ENCODE assay signal across 17 mouse cellular contexts in genomic region chr9:107260836-107261235, GRCm38 (mm10). TPM values are rescaled to one million over a fixed set of nuclear protein-coding genes. Genes with fewer than 3 reads are reported as not detected.
DNase-seq lines count a peak whose midpoint lies in the region; ATAC-seq and TF ChIP-seq lines count a peak whose summit lies in the region.
"Had no signal": no experiment of that assay in that cellular context is flagged by ENCODE, and none has a peak within 500 bp of the region (broad histone marks: within the 10 kb centered on the region; RNA-seq: fewer than 3 reads in every experiment).

No protein-coding gene starts in this region.

- no peak overlapping the region for H3K4me3 ChIP-seq in hindbrain, postnatal 0 days (ENCODE audit: low read length)
- no peak overlapping the region for H3K4me3 ChIP-seq in hindbrain, embryonic 11.5 days (ENCODE audit: low read depth, low read length)
- H3K4me3 ChIP-seq: gastrocnemius, adult 2 months; intestine, embryonic 15.5 days; limb, embryonic 15.5 days; lung, embryonic 15.5 days; midbrain, embryonic 10.5 days had no signal

- H3K4me1 ChIP-seq in hindbrain, postnatal 0 days (ENCODE audit: insufficient read depth, low read length) = peaks cover 7% of the 10 kb centered on the region
- H3K4me1 ChIP-seq in hindbrain, embryonic 11.5 days (replicated peaks; ENCODE audit: control insufficient read depth, insufficient read depth, low read length) = no peaks in the 10 kb centered on the region
- H3K4me1 ChIP-seq: intestine, embryonic 15.5 days; lung, embryonic 15.5 days had no signal

- H3K4me2 ChIP-seq in hindbrain, postnatal 0 days (ENCODE audit: low read depth, low read length) = no peak overlapping the region
- no peak overlapping the region for H3K4me2 ChIP-seq in hindbrain, embryonic 11.5 days (replicated peaks; ENCODE audit: low read depth, low read length)
- H3K4me2 ChIP-seq: heart, embryonic 11.5 days; intestine, embryonic 15.5 days; limb, embryonic 15.5 days; lung, embryonic 15.5 days had no signal

- ATAC-seq in hindbrain, postnatal 0 days = no peak
- ATAC-seq in hindbrain, embryonic 11.5 days (ENCODE audit: low FRiP score) = no peak
- peak; percentile 64 to 85 for ATAC-seq in hematopoietic stem cell, adult 5-6 weeks (replicated peaks in 1 of 2; ENCODE audit: insufficient read depth in 1 of 2, low FRiP score in 2 of 2, low TSS enrichment in 1 of 2, low read depth in 1 of 2, poor library complexity in 2 of 2, severe bottlenecking in 2 of 2)
- ATAC-seq: intestine, embryonic 15.5 days had no signal

- H3K27ac ChIP-seq in hindbrain, postnatal 0 days = peak overlapping the region; percentile 60; the same call in 1 of the 2 replicates
- H3K27ac ChIP-seq in hindbrain, embryonic 11.5 days (ENCODE audit: low read depth, low read length) = no peak overlapping the region
- H3K27ac ChIP-seq: gastrocnemius, adult 2 months; intestine, embryonic 15.5 days; limb, embryonic 15.5 days; lung, embryonic 15.5 days; midbrain, embryonic 10.5 days had no signal

- no peaks in the 10 kb centered on the region for H3K9me3 ChIP-seq in hindbrain, postnatal 0 days (ENCODE audit: low read length)
- H3K9me3 ChIP-seq in hindbrain, embryonic 11.5 days (ENCODE audit: control insufficient read depth, low read length) = no peaks in the 10 kb centered on the region
- H3K9me3 ChIP-seq: intestine, embryonic 15.5 days; limb, embryonic 15.5 days; lung, embryonic 15.5 days; midbrain, embryonic 10.5 days had no signal

- TF ChIP-seq CTCF in hindbrain, postnatal 0 days (IDR thresholded peaks at IDR 0.05; ENCODE audit: low read depth) = no peak

- peak overlapping the region; percentile 21; the same call in 1 of the 2 replicates for H3K9ac ChIP-seq in hindbrain, postnatal 0 days (replicated peaks; ENCODE audit: low read length)
- H3K9ac ChIP-seq in hindbrain, embryonic 11.5 days (ENCODE audit: low read depth, low read length) = no peak overlapping the region
- H3K9ac ChIP-seq: intestine, embryonic 15.5 days; limb, embryonic 15.5 days; lung, embryonic 15.5 days had no signal

- no peaks in the 10 kb centered on the region for H3K27me3 ChIP-seq in hindbrain, postnatal 0 days (ENCODE audit: insufficient read depth, low read length)
- no peaks in the 10 kb centered on the region for H3K27me3 ChIP-seq in hindbrain, embryonic 11.5 days (ENCODE audit: control insufficient read depth, insufficient read depth, low read length)
- H3K27me3 ChIP-seq: intestine, embryonic 15.5 days; limb, embryonic 15.5 days; lung, embryonic 15.5 days had no signal

- DNase-seq in cerebellum, adult 9-11 months = peak; percentile 29
- DNase-seq in cerebellum, adult 8-10 months = no peak
- DNase-seq in hindbrain, postnatal 0 days (ENCODE audit: low spot score) = no peak
- no peak for DNase-seq in hindbrain, embryonic 11.5 days (ENCODE audit: low spot score)
- peak; percentile 13 to 17 for DNase-seq in B cell, adult 2 months
- DNase-seq in layer of hippocampus, adult 9-11 months = no peak
- DNase-seq in thymus, adult 18-20 months = no peak
- DNase-seq: gastrocnemius, adult 2 months; kidney, postnatal 10 days; right cerebral cortex, postnatal 14 days; thymus, postnatal 25 days had no signal

- WGBS in hindbrain, postnatal 0 days = 44% methylated on average over 8 of the region's 8 CpGs
- WGBS in hindbrain, embryonic 11.5 days = 76% methylated on average over 8 of the region's 8 CpGs

- H3K36me3 ChIP-seq in hindbrain, postnatal 0 days (ENCODE audit: insufficient read depth, low read length) = no peaks in the 10 kb centered on the region
- H3K36me3 ChIP-seq in hindbrain, embryonic 11.5 days (ENCODE audit: control insufficient read depth, insufficient read depth, low read length) = no peaks in the 10 kb centered on the region
- H3K36me3 ChIP-seq: intestine, embryonic 15.5 days; limb, embryonic 15.5 days; lung, embryonic 15.5 days; midbrain, embryonic 10.5 days had no signal

RNA-seq across cellular contexts. Expression of gene Mapkapk3, which starts 28.8 kb away (rescaled TPM):
- total RNA-seq in hindbrain, postnatal 0 days (2014; rRNA removed) = 3.5 and 3.8 TPM in 2 replicates
- 2.6 and 3.0 TPM in 2 replicates for polyA plus RNA-seq in hindbrain, postnatal 0 days (2015; fragmentation: Nextera tagmentation; extraction: Ambion mirVana)
- 2.6 and 3.4 TPM in 2 replicates for polyA plus RNA-seq in hindbrain, embryonic 11.5 days (2014; fragmentation: Nextera tagmentation; extraction: Ambion mirVana)
- 62.0 and 62.6 TPM in 2 replicates for total RNA-seq in hematopoietic stem cell, adult 5-6 weeks (2017)

RNA-seq across cellular contexts. Expression of gene Dock3, which starts 29.1 kb away (rescaled TPM):
- total RNA-seq in hindbrain, postnatal 0 days (2014; rRNA removed) = 43.4 and 52.4 TPM in 2 replicates
- 21.6 and 23.9 TPM in 2 replicates for polyA plus RNA-seq in hindbrain, postnatal 0 days (2015; fragmentation: Nextera tagmentation; extraction: Ambion mirVana)
- 4.9 and 7.7 TPM in 2 replicates for polyA plus RNA-seq in hindbrain, embryonic 11.5 days (2014; fragmentation: Nextera tagmentation; extraction: Ambion mirVana)
- total RNA-seq in hematopoietic stem cell, adult 5-6 weeks (2017) = 2.6 and 8.9 TPM in 2 replicates
- total RNA-seq: gastrocnemius, adult 2 months had no signal

RNA-seq across cellular contexts. Expression of gene Cish, which starts 35.0 kb away (rescaled TPM):
- total RNA-seq in hindbrain, postnatal 0 days (2014; rRNA removed) = 2.8 and 5.3 TPM in 2 replicates
- 8.6 and 8.8 TPM in 2 replicates for polyA plus RNA-seq in hindbrain, postnatal 0 days (2015; fragmentation: Nextera tagmentation; extraction: Ambion mirVana)
- 2.8 and 6.5 TPM in 2 replicates for polyA plus RNA-seq in hindbrain, embryonic 11.5 days (2014; fragmentation: Nextera tagmentation; extraction: Ambion mirVana)
- 1.4 and 3.5 TPM in 2 replicates for total RNA-seq in hematopoietic stem cell, adult 5-6 weeks (2017)

Comparison
In these comparisons a context has a peak if more than half of its experiments do, and no peak if none do; other contexts are left out.
1. DNase-seq: peak in cerebellum, adult 9-11 months (single experiment) and B cell, adult 2 months (2 of 2); none in cerebellum, adult 8-10 months (single experiment), hindbrain, postnatal 0 days (single experiment), hindbrain, embryonic 11.5 days (single experiment), layer of hippocampus, adult 9-11 months (single experiment) and thymus, adult 18-20 months (0 of 2).
2. ATAC-seq: peak in hematopoietic stem cell, adult 5-6 weeks (2 of 2); none in hindbrain, postnatal 0 days (single experiment) and hindbrain, embryonic 11.5 days (single experiment).
3. RNA of gene Mapkapk3, which starts 28.8 kb away (total RNA-seq): 62.0 to 62.6 TPM in hematopoietic stem cell, adult 5-6 weeks; 3.5 to 3.8 TPM in hindbrain, postnatal 0 days; every median in the first group is over 10 times any median in the second.